Comparison of ENCODE assay signal across 9 mouse cellular contexts in genomic region chr16:26371325-26372053, GRCm38 (mm10). TPM values are rescaled to one million over a fixed set of nuclear protein-coding genes. Genes with fewer than 3 reads are reported as not detected.
DNase-seq lines count a peak whose midpoint lies in the region; ATAC-seq and TF ChIP-seq lines count a peak whose summit lies in the region.
"Had no signal": no experiment of that assay in that cellular context is flagged by ENCODE, and none has a peak within 500 bp of the region (broad histone marks: within the 10 kb centered on the region; RNA-seq: fewer than 3 reads in every experiment).

Cldn1 (minus strand) TSS chr16:26371841.

- DNase-seq in 416B (ENCODE audit: low read depth), result peak; percentile 14
- DNase-seq in kidney, postnatal 36 days, result peak; percentile 83 to 95
- DNase-seq in liver, embryonic 14.5 days (ENCODE audit: low read depth in 3 of 3, low spot score in 3 of 3), result no peak
- DNase-seq in neural tube, embryonic 10.5 days (ENCODE audit: extremely low spot score, low spot score), result peak; percentile 94

- peak; percentile 74 for ATAC-seq in cerebellum, adult (ENCODE audit: insufficient number of reproducible peaks, low FRiP score, low TSS enrichment)
- ATAC-seq in forebrain, embryonic 13.5 days, result peak; percentile 95
- peak; percentile 70 for ATAC-seq in heart, embryonic 16.5 days (replicated peaks; ENCODE audit: extremely low read depth, insufficient read depth, low FRiP score)
- peak; percentile 55 for ATAC-seq in liver, embryonic 14.5 days (ENCODE audit: insufficient read depth)
- peak; percentile 85 for ATAC-seq in stomach, embryonic 14.5 days (ENCODE audit: insufficient number of reproducible peaks, insufficient read depth, low FRiP score, low read depth)

- H3K27ac ChIP-seq in forebrain, embryonic 13.5 days, result no peak within 1 kb of the TSS
- H3K27ac ChIP-seq in heart, embryonic 16.5 days (ENCODE audit: low read length), result no peak within 1 kb of the TSS
- H3K27ac ChIP-seq in liver, embryonic 14.5 days, result no peak within 1 kb of the TSS
- no peak within 1 kb of the TSS for H3K27ac ChIP-seq in stomach, embryonic 14.5 days (ENCODE audit: low read length)

- no peaks in the 10 kb centered on the region for H3K36me3 ChIP-seq in forebrain, embryonic 13.5 days (ENCODE audit: poor library complexity, severe bottlenecking)
- H3K36me3 ChIP-seq in heart, embryonic 16.5 days (ENCODE audit: control insufficient read depth, insufficient read depth), result no peaks in the 10 kb centered on the region
- no peaks in the 10 kb centered on the region for H3K36me3 ChIP-seq in liver, embryonic 14.5 days (replicated peaks; ENCODE audit: control insufficient read depth, insufficient read depth, low read depth)
- H3K36me3 ChIP-seq in stomach, embryonic 14.5 days (ENCODE audit: control insufficient read depth, insufficient read depth, low read length), result no peaks in the 10 kb centered on the region
- H3K36me3 ChIP-seq: G1E had no signal

- peak within 1 kb of the TSS; percentile 54 for H3K9ac ChIP-seq in forebrain, embryonic 13.5 days
- peak within 1 kb of the TSS; percentile 67 for H3K9ac ChIP-seq in heart, embryonic 16.5 days (ENCODE audit: low read length)
- peak within 1 kb of the TSS; percentile 18; the same call in 1 of the 2 replicates for H3K9ac ChIP-seq in liver, embryonic 14.5 days (replicated peaks)
- H3K9ac ChIP-seq in stomach, embryonic 14.5 days (replicated peaks; ENCODE audit: low read depth, low read length), result peak within 1 kb of the TSS; percentile 31; the same call in 1 of the 2 replicates

- peak; percentile 91 for TF ChIP-seq CTCF in liver, embryonic 14.5 days (IDR thresholded peaks at IDR 0.05; ENCODE audit: low read depth)

- 0 out of 2 replicates have a peak, but pooled peaks cover 6% of the 10 kb centered on the region for H3K27me3 ChIP-seq in forebrain, embryonic 13.5 days
- H3K27me3 ChIP-seq in heart, embryonic 16.5 days (ENCODE audit: control insufficient read depth, insufficient read depth, low read length), result 0 out of 2 replicates have a peak, but pooled peaks cover 2% of the 10 kb centered on the region
- H3K27me3 ChIP-seq in liver, embryonic 14.5 days (ENCODE audit: control insufficient read depth, insufficient read depth, low read length), result no peaks in the 10 kb centered on the region
- H3K27me3 ChIP-seq in stomach, embryonic 14.5 days (ENCODE audit: control insufficient read depth, insufficient read depth, low read length), result no peaks in the 10 kb centered on the region

- peaks cover 8% of the 10 kb centered on the region; the same call in 1 of the 2 replicates for H3K4me1 ChIP-seq in forebrain, embryonic 13.5 days
- peaks cover 4% of the 10 kb centered on the region; the same call in 1 of the 2 replicates for H3K4me1 ChIP-seq in heart, embryonic 16.5 days (ENCODE audit: control insufficient read depth, insufficient read depth, low read length)
- no peaks in the 10 kb centered on the region for H3K4me1 ChIP-seq in liver, embryonic 14.5 days (replicated peaks; ENCODE audit: control insufficient read depth in 2 of 2, insufficient read depth in 2 of 2, low read length in 1 of 2)
- no peaks in the 10 kb centered on the region for H3K4me1 ChIP-seq in stomach, embryonic 14.5 days (ENCODE audit: control insufficient read depth, insufficient read depth, low read length)

- no peaks in the 10 kb centered on the region for H3K9me3 ChIP-seq in forebrain, embryonic 13.5 days (replicated peaks)
- no peaks in the 10 kb centered on the region for H3K9me3 ChIP-seq in heart, embryonic 16.5 days (replicated peaks; ENCODE audit: control insufficient read depth, low read length)
- no peaks in the 10 kb centered on the region for H3K9me3 ChIP-seq in liver, embryonic 14.5 days (ENCODE audit: control insufficient read depth, low read length)
- no peaks in the 10 kb centered on the region for H3K9me3 ChIP-seq in stomach, embryonic 14.5 days (ENCODE audit: control insufficient read depth, low read depth, low read length)

- TF ChIP-seq EP300 in liver, embryonic 14.5 days (IDR thresholded peaks at IDR 0.05; ENCODE audit: low read depth), result no peak

- 3% methylated on average over 33 of the region's 33 CpGs for WGBS in forebrain, embryonic 13.5 days
- WGBS in heart, embryonic 16.5 days, result 2% methylated on average over 33 of the region's 33 CpGs
- WGBS in liver, embryonic 14.5 days (ENCODE audit: insufficient replicate concordance), result 7% methylated on average over 33 of the region's 33 CpGs
- WGBS in stomach, embryonic 14.5 days, result 5% methylated on average over 33 of the region's 33 CpGs

- H3K4me2 ChIP-seq in forebrain, embryonic 13.5 days, result peak within 1 kb of the TSS; percentile 86
- H3K4me2 ChIP-seq in heart, embryonic 16.5 days (ENCODE audit: low read depth, low read length), result peak within 1 kb of the TSS; percentile 97
- peak within 1 kb of the TSS; percentile 48; the same call in 1 of the 2 replicates for H3K4me2 ChIP-seq in liver, embryonic 14.5 days (ENCODE audit: low read depth)
- H3K4me2 ChIP-seq in stomach, embryonic 14.5 days (replicated peaks; ENCODE audit: low read depth, low read length), result peak within 1 kb of the TSS; percentile 84

- H3K4me3 ChIP-seq in forebrain, embryonic 13.5 days, result peak within 1 kb of the TSS; percentile 45
- peak within 1 kb of the TSS; percentile 61 for H3K4me3 ChIP-seq in heart, embryonic 16.5 days (ENCODE audit: low read length)
- peak within 1 kb of the TSS; percentile 28 to 37 for H3K4me3 ChIP-seq in liver, embryonic 14.5 days (ENCODE audit: insufficient read depth in 1 of 2, low read depth in 2 of 2, low read length in 2 of 2)
- peak within 1 kb of the TSS; percentile 48 for H3K4me3 ChIP-seq in stomach, embryonic 14.5 days (ENCODE audit: low read depth, low read length)

RNA-seq across cellular contexts. Expression of gene Cldn1, which starts in this region (rescaled TPM):
- polyA plus RNA-seq in forebrain, embryonic 13.5 days (2015; fragmentation: Nextera tagmentation; extraction: Ambion mirVana), result 2.1 and 2.6 TPM in 2 replicates
- polyA plus RNA-seq in heart, embryonic 16.5 days (2015; fragmentation: Nextera tagmentation; extraction: Ambion mirVana), result 3.1 and 3.3 TPM in 2 replicates
- 16.7 and 17.5 TPM in 2 replicates for polyA plus RNA-seq in liver, embryonic 14.5 days (2012; rRNA removed)
- polyA plus RNA-seq in liver, embryonic 14.5 days (2014; fragmentation: Nextera tagmentation; extraction: Ambion mirVana), result 32.6 and 35.5 TPM in 2 replicates
- 10.2 and 12.4 TPM in 2 replicates for polyA plus RNA-seq in stomach, embryonic 14.5 days (2014; fragmentation: Nextera tagmentation; extraction: Ambion mirVana)
- polyA plus RNA-seq: G1E had no signal

Comparison
In these comparisons a context has a peak if more than half of its experiments do, and no peak if none do; other contexts are left out.
1. DNase-seq: peak in 416B (single experiment), kidney, postnatal 36 days (2 of 2) and neural tube, embryonic 10.5 days (single experiment); none in liver, embryonic 14.5 days (0 of 3).
2. Peak in every context shown above with its lines, with median percentiles within 50 percentile points of each other: ATAC-seq, H3K4me2 ChIP-seq, H3K4me3 ChIP-seq and H3K9ac ChIP-seq.